ENCODE assay signal across 26 mouse cellular contexts in the genomic region with DNA sequence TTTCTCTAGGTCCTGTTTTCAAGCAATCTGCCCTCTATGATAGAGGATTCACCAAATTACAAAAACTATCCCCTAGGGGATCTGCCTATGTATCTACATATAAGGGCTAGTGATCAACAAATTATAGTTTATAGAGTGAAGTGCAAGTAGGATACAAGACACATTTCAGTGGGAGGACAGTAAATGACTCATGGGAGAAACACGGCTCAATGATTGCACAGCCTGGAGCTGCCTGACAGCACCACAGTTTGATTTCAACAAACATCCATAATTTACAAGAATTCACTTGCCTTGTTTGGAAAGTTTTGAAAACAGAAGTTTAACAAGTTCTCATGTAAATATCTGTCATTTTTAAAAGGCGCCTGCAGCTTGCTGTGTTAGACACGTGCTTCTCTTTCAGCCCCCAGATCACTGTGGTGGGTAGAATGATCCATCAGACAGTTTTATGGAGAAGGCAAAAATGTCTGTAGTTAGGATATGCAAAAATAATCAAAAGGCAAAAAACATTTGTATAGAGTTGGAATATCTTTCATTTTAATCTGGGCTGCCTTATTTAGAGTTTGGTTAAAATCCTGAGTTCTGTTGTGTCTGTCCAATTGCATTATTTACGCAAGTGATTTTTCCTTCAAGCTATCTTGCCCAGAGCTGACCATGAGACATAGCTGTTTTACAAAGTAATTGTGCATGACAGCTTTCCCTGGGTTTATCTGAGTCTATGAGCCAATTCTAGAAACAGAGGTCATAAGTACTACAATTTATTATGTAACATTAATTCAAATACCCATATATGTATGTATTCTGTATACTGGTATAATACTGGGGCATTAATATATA.
A peak's percentile ranks its signal among the peaks of the same experiment; 100 is the strongest.
DNase-seq lines count a peak whose midpoint lies in the region; ATAC-seq lines count a peak whose summit lies in the region.
"Had no signal": no experiment of that assay in that cellular context is flagged by ENCODE, and none has a peak within 500 bp of the region (broad histone marks: within the 10 kb centered on the region; RNA-seq: fewer than 3 reads in every experiment).

No protein-coding gene starts in this region.

- ATAC-seq in hindbrain, embryonic 16.5 days: 0 out of 2 replicates have a peak, but pooled peaks have one; percentile 42
- no peak for ATAC-seq in hindbrain, embryonic 11.5 days (ENCODE audit: low FRiP score)
- peak; percentile 80 for ATAC-seq in lung, embryonic 16.5 days (ENCODE audit: low read depth)
- ATAC-seq: forebrain, embryonic 14.5 days; intestine, embryonic 15.5 days; midbrain, embryonic 16.5 days had no signal

- no peak overlapping the region for H3K4me3 ChIP-seq in hindbrain, embryonic 16.5 days (ENCODE audit: low read length)
- H3K4me3 ChIP-seq in hindbrain, embryonic 11.5 days (ENCODE audit: low read depth, low read length): no peak overlapping the region
- no peak overlapping the region for H3K4me3 ChIP-seq in lung, embryonic 16.5 days (ENCODE audit: low read length)
- H3K4me3 ChIP-seq: embryonic facial prominence, embryonic 12.5 days; heart, embryonic 13.5 days; intestine, embryonic 15.5 days; left cerebral cortex, adult 2 months; liver, embryonic 13.5 days; neural tube, embryonic 15.5 days had no signal

- no peaks in the 10 kb centered on the region for H3K27me3 ChIP-seq in hindbrain, embryonic 16.5 days (replicated peaks; ENCODE audit: control insufficient read depth, insufficient read depth, low read length)
- no peaks in the 10 kb centered on the region for H3K27me3 ChIP-seq in hindbrain, embryonic 11.5 days (ENCODE audit: control insufficient read depth, insufficient read depth, low read length)
- no peaks in the 10 kb centered on the region for H3K27me3 ChIP-seq in lung, embryonic 16.5 days (ENCODE audit: control insufficient read depth, insufficient read depth, low read depth, low read length)
- H3K27me3 ChIP-seq: embryonic facial prominence, embryonic 12.5 days; heart, embryonic 13.5 days; intestine, embryonic 15.5 days; liver, embryonic 13.5 days; neural tube, embryonic 15.5 days had no signal

- DNase-seq in hindbrain, embryonic 11.5 days (ENCODE audit: low spot score): no peak
- DNase-seq in lung, postnatal 4 days: no peak
- DNase-seq in brain, adult 2 months (ENCODE audit: low read depth, low spot score): peak; percentile 68
- peak; percentile 67 for DNase-seq in retina, embryonic 14.5 days (ENCODE audit: low spot score)
- no peak for DNase-seq in adipocyte (ENCODE audit: low spot score)
- DNase-seq: adrenal gland, postnatal 14 days; cerebellum, adult 9-10 months; gastrocnemius, postnatal 25 days; heart, adult 18-20 months; kidney, adult 8-10 months; kidney, postnatal 14 days; liver, embryonic 13.5 days; thymus, adult 2 months; thymus, postnatal 4 days had no signal

- no peaks in the 10 kb centered on the region for H3K9me3 ChIP-seq in hindbrain, embryonic 16.5 days (ENCODE audit: control insufficient read depth, low read length)
- no peaks in the 10 kb centered on the region for H3K9me3 ChIP-seq in hindbrain, embryonic 11.5 days (ENCODE audit: control insufficient read depth, low read length)
- no peaks in the 10 kb centered on the region for H3K9me3 ChIP-seq in lung, embryonic 16.5 days (ENCODE audit: control insufficient read depth, low read length)
- H3K9me3 ChIP-seq: embryonic facial prominence, embryonic 12.5 days; heart, embryonic 13.5 days; intestine, embryonic 15.5 days; liver, embryonic 13.5 days; neural tube, embryonic 15.5 days had no signal

- no peak overlapping the region for H3K4me2 ChIP-seq in hindbrain, embryonic 16.5 days (ENCODE audit: low read length)
- H3K4me2 ChIP-seq in hindbrain, embryonic 11.5 days (replicated peaks; ENCODE audit: low read depth, low read length): no peak overlapping the region
- H3K4me2 ChIP-seq in lung, embryonic 16.5 days (ENCODE audit: low read depth, low read length): no peak overlapping the region
- H3K4me2 ChIP-seq: embryonic facial prominence, embryonic 12.5 days; heart, embryonic 13.5 days; hindbrain, embryonic 14.5 days; intestine, embryonic 15.5 days; liver, embryonic 13.5 days; neural tube, embryonic 15.5 days had no signal

- no peaks in the 10 kb centered on the region for H3K4me1 ChIP-seq in hindbrain, embryonic 16.5 days (ENCODE audit: control insufficient read depth, insufficient read depth, low read depth, low read length)
- no peaks in the 10 kb centered on the region for H3K4me1 ChIP-seq in hindbrain, embryonic 11.5 days (replicated peaks; ENCODE audit: control insufficient read depth, insufficient read depth, low read length)
- H3K4me1 ChIP-seq in lung, embryonic 16.5 days (replicated peaks; ENCODE audit: control insufficient read depth, insufficient read depth, low read length): no peaks in the 10 kb centered on the region
- H3K4me1 ChIP-seq: embryonic facial prominence, embryonic 12.5 days; heart, embryonic 13.5 days; intestine, embryonic 15.5 days; liver, embryonic 13.5 days; neural tube, embryonic 15.5 days had no signal

- H3K36me3 ChIP-seq in hindbrain, embryonic 16.5 days (ENCODE audit: control insufficient read depth, insufficient read depth, low read length): no peaks in the 10 kb centered on the region
- no peaks in the 10 kb centered on the region for H3K36me3 ChIP-seq in hindbrain, embryonic 11.5 days (ENCODE audit: control insufficient read depth, insufficient read depth, low read length)
- no peaks in the 10 kb centered on the region for H3K36me3 ChIP-seq in lung, embryonic 16.5 days (ENCODE audit: control insufficient read depth, insufficient read depth, low read length)
- H3K36me3 ChIP-seq: embryonic facial prominence, embryonic 12.5 days; heart, embryonic 13.5 days; intestine, embryonic 15.5 days; liver, embryonic 13.5 days; neural tube, embryonic 15.5 days had no signal

- no peak overlapping the region for H3K9ac ChIP-seq in hindbrain, embryonic 16.5 days (ENCODE audit: low read depth, low read length)
- H3K9ac ChIP-seq in hindbrain, embryonic 11.5 days (ENCODE audit: low read depth, low read length): no peak overlapping the region
- H3K9ac ChIP-seq in lung, embryonic 16.5 days (ENCODE audit: low read length): no peak overlapping the region
- H3K9ac ChIP-seq: embryonic facial prominence, embryonic 12.5 days; heart, embryonic 13.5 days; hindbrain, embryonic 14.5 days; intestine, embryonic 15.5 days; liver, embryonic 13.5 days; neural tube, embryonic 15.5 days had no signal

- no peak overlapping the region for H3K27ac ChIP-seq in hindbrain, embryonic 16.5 days (ENCODE audit: low read depth, low read length)
- H3K27ac ChIP-seq in hindbrain, embryonic 11.5 days (ENCODE audit: low read depth, low read length): no peak overlapping the region
- no peak overlapping the region for H3K27ac ChIP-seq in lung, embryonic 16.5 days (ENCODE audit: low read length)
- H3K27ac ChIP-seq: embryonic facial prominence, embryonic 12.5 days; heart, embryonic 13.5 days; hindbrain, embryonic 14.5 days; intestine, embryonic 15.5 days; left cerebral cortex, adult 2 months; liver, embryonic 13.5 days; macrophage; neural tube, embryonic 15.5 days; stomach, postnatal 0 days had no signal

- WGBS in hindbrain, embryonic 16.5 days: 78% methylated on average over 4 of the region's 4 CpGs
- 78% methylated on average over 4 of the region's 4 CpGs for WGBS in hindbrain, embryonic 11.5 days
- 52% methylated on average over 4 of the region's 4 CpGs for WGBS in lung, embryonic 16.5 days

Comparison
In these comparisons a context has a peak if more than half of its experiments do, and no peak if none do; other contexts are left out.
1. DNase-seq: peak in brain, adult 2 months (single experiment) and retina, embryonic 14.5 days (single experiment); none in hindbrain, embryonic 11.5 days (single experiment), lung, postnatal 4 days (0 of 2) and adipocyte (single experiment).